ENCODE assay signal across 10 mouse cellular contexts in the genomic region with DNA sequence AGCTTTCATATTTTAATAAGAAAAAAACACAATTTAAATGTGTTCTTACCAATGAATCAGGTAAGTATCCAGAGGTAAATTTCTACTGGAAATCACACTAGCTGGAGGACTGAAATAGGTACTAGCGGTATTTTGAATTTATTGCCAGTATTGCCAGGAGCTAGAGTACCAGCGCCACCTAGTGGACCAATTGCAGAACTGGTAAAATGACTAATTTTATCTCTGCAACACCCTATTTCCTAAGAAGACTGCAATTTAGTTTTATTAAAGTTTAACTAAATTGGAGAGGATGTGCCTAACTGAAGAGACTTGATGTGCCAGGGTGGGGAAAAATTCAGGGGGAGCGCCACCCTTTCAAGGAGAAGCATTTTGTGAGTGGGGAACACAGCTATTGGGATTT.
DNase-seq lines count a peak whose midpoint lies in the region; ATAC-seq and TF ChIP-seq lines count a peak whose summit lies in the region.
"Had no signal": no experiment of that assay in that cellular context is flagged by ENCODE, and none has a peak within 500 bp of the region (broad histone marks: within the 10 kb centered on the region; RNA-seq: fewer than 3 reads in every experiment).

No protein-coding gene starts in this region.

- 4% methylated on average over 3 of the region's 3 CpGs for WGBS in hindbrain, embryonic 14.5 days
- WGBS in liver, postnatal 0 days (ENCODE audit: insufficient replicate concordance): 7% methylated on average over 3 of the region's 3 CpGs

- no peak for TF ChIP-seq EP300 in liver, postnatal 0 days (IDR thresholded peaks at IDR 0.05; ENCODE audit: low read depth)

- H3K36me3 ChIP-seq in hindbrain, embryonic 14.5 days (replicated peaks; ENCODE audit: control insufficient read depth, insufficient read depth): no peaks in the 10 kb centered on the region
- H3K36me3 ChIP-seq in liver, postnatal 0 days (replicated peaks; ENCODE audit: insufficient read depth, low read length): no peaks in the 10 kb centered on the region
- H3K36me3 ChIP-seq: heart, embryonic 13.5 days; neural tube, embryonic 13.5 days had no signal

- H3K9me3 ChIP-seq in hindbrain, embryonic 14.5 days (ENCODE audit: control insufficient read depth, low read length): no peaks in the 10 kb centered on the region
- H3K9me3 ChIP-seq in liver, postnatal 0 days (ENCODE audit: low read length): no peaks in the 10 kb centered on the region
- H3K9me3 ChIP-seq: heart, embryonic 13.5 days; neural tube, embryonic 13.5 days had no signal

- no peaks in the 10 kb centered on the region for H3K4me1 ChIP-seq in hindbrain, embryonic 14.5 days (replicated peaks; ENCODE audit: control insufficient read depth, insufficient read depth, low read length)
- no peaks in the 10 kb centered on the region for H3K4me1 ChIP-seq in liver, postnatal 0 days (ENCODE audit: insufficient read depth)
- H3K4me1 ChIP-seq: heart, embryonic 13.5 days; neural tube, embryonic 13.5 days had no signal

- peak; percentile 84 for ATAC-seq in common myeloid progenitor, adult 5-6 weeks (replicated peaks; ENCODE audit: low read depth, poor library complexity, severe bottlenecking)
- no peak for ATAC-seq in hindbrain, embryonic 14.5 days (ENCODE audit: low FRiP score)
- ATAC-seq in liver, postnatal 0 days: no peak

- H3K27ac ChIP-seq in left cerebral cortex, adult 2 months: no peak overlapping the region
- H3K27ac ChIP-seq in hindbrain, embryonic 14.5 days: no peak overlapping the region
- H3K27ac ChIP-seq in liver, postnatal 0 days (ENCODE audit: low read depth): no peak overlapping the region
- H3K27ac ChIP-seq: heart, embryonic 13.5 days; neural tube, embryonic 13.5 days had no signal

- H3K4me2 ChIP-seq in hindbrain, embryonic 14.5 days (replicated peaks): no peak overlapping the region
- no peak overlapping the region for H3K4me2 ChIP-seq in liver, postnatal 0 days (ENCODE audit: low read depth, low read length)
- H3K4me2 ChIP-seq: heart, embryonic 13.5 days; neural tube, embryonic 13.5 days had no signal

- TF ChIP-seq CTCF in left cerebral cortex, adult 2 months (IDR thresholded peaks at IDR 0.05): peak; percentile 96
- TF ChIP-seq CTCF in liver, postnatal 0 days (IDR thresholded peaks at IDR 0.05; ENCODE audit: low read depth): peak; percentile 78

- DNase-seq in left cerebral cortex, adult 2 months (ENCODE audit: extremely low spot score in 1 of 2, low spot score in 2 of 2): peak; percentile 36 to 48
- DNase-seq in left cerebral cortex, adult 8-10 months (ENCODE audit: low spot score in 2 of 2): no peak
- peak; percentile 46 for DNase-seq in ZHBTc4 (ENCODE audit: low read depth, low spot score)
- peak; percentile 82 for DNase-seq in hindbrain, embryonic 14.5 days (ENCODE audit: low spot score)
- DNase-seq in liver, postnatal 0 days: peak; percentile 35
- peak; percentile 68 for DNase-seq in right cerebral cortex, postnatal 4 days
- no peak for DNase-seq in urinary bladder, adult 18-20 months (ENCODE audit: low spot score in 2 of 2)

- H3K4me3 ChIP-seq in left cerebral cortex, adult 2 months: no peak overlapping the region
- no peak overlapping the region for H3K4me3 ChIP-seq in hindbrain, embryonic 14.5 days (replicated peaks; ENCODE audit: low read length)
- H3K4me3 ChIP-seq in liver, postnatal 0 days (ENCODE audit: low read depth, low read length): no peak overlapping the region
- H3K4me3 ChIP-seq: heart, embryonic 13.5 days; neural tube, embryonic 13.5 days had no signal

- H3K9ac ChIP-seq in hindbrain, embryonic 14.5 days: no peak overlapping the region
- H3K9ac ChIP-seq in liver, postnatal 0 days (replicated peaks): no peak overlapping the region
- H3K9ac ChIP-seq: heart, embryonic 13.5 days; neural tube, embryonic 13.5 days had no signal

- no peaks in the 10 kb centered on the region for H3K27me3 ChIP-seq in hindbrain, embryonic 14.5 days (ENCODE audit: control insufficient read depth, insufficient read depth, low read length)
- no peaks in the 10 kb centered on the region for H3K27me3 ChIP-seq in liver, postnatal 0 days (ENCODE audit: insufficient read depth, low read length)
- H3K27me3 ChIP-seq: heart, embryonic 13.5 days; neural tube, embryonic 13.5 days had no signal

- intact Hi-C loops in left cerebral cortex, adult 2 months (cut with DNase I): no loop called here

Comparison
In these comparisons a context has a peak if more than half of its experiments do, and no peak if none do; other contexts are left out.
1. DNase-seq: peak in left cerebral cortex, adult 2 months (2 of 2), ZHBTc4 (single experiment), hindbrain, embryonic 14.5 days (single experiment), liver, postnatal 0 days (single experiment) and right cerebral cortex, postnatal 4 days (single experiment); none in left cerebral cortex, adult 8-10 months (0 of 2) and urinary bladder, adult 18-20 months (0 of 2).